ENCODE assay signal across 8 mouse cellular contexts in genomic region chr9:56200645-56201314, GRCm38 (mm10). TPM values are rescaled to one million over a fixed set of nuclear protein-coding genes. Genes with fewer than 3 reads are reported as not detected.
DNase-seq lines count a peak whose midpoint lies in the region; ATAC-seq and TF ChIP-seq lines count a peak whose summit lies in the region.

No protein-coding gene starts in this region.

- H3K36me3 ChIP-seq in G1E (replicated peaks) = peaks cover 24% of the 10 kb centered on the region
- H3K36me3 ChIP-seq in forebrain, embryonic 16.5 days (ENCODE audit: control insufficient read depth, insufficient read depth) = no peaks in the 10 kb centered on the region
- peaks cover 12% of the 10 kb centered on the region for H3K36me3 ChIP-seq in hindbrain, embryonic 10.5 days

- H3K4me2 ChIP-seq in forebrain, embryonic 16.5 days (ENCODE audit: low read length) = no peak overlapping the region

- peaks cover 5% of the 10 kb centered on the region; the same call in 1 of the 2 replicates for H3K27me3 ChIP-seq in G1E (ENCODE audit: insufficient read depth, low read length)
- no peaks in the 10 kb centered on the region for H3K27me3 ChIP-seq in forebrain, embryonic 16.5 days (replicated peaks; ENCODE audit: control insufficient read depth, insufficient read depth, low read length)
- 0 out of 2 replicates have a peak, but pooled peaks cover 3% of the 10 kb centered on the region for H3K27me3 ChIP-seq in hindbrain, embryonic 10.5 days (ENCODE audit: insufficient read depth, poor library complexity, severe bottlenecking)

- TF ChIP-seq CTCF in G1E (IDR thresholded peaks at IDR 0.05; ENCODE audit: low read depth, low read length) = peak; percentile 63

- 0 out of 2 replicates have a peak, but pooled peaks have one; percentile 28 for ATAC-seq in G1E (ENCODE audit: extremely low read depth, insufficient number of reproducible peaks, low FRiP score, poor library complexity, severe bottlenecking)
- peak; percentile 74 for ATAC-seq in forebrain, embryonic 16.5 days

- H3K4me1 ChIP-seq in G1E (ENCODE audit: insufficient read depth, low read depth, low read length) = no peaks in the 10 kb centered on the region
- 0 out of 2 replicates have a peak, but pooled peaks cover 2% of the 10 kb centered on the region for H3K4me1 ChIP-seq in forebrain, embryonic 16.5 days (replicated peaks; ENCODE audit: control insufficient read depth, insufficient read depth, low read length)
- H3K4me1 ChIP-seq in hindbrain, embryonic 10.5 days (replicated peaks) = peaks cover 12% of the 10 kb centered on the region

- H3K9me3 ChIP-seq in G1E (replicated peaks) = no peaks in the 10 kb centered on the region
- H3K9me3 ChIP-seq in forebrain, embryonic 16.5 days (ENCODE audit: control insufficient read depth, low read length) = no peaks in the 10 kb centered on the region
- no peaks in the 10 kb centered on the region for H3K9me3 ChIP-seq in hindbrain, embryonic 10.5 days

- no peak overlapping the region for H3K27ac ChIP-seq in forebrain, embryonic 16.5 days (ENCODE audit: low read length)
- H3K27ac ChIP-seq in hindbrain, embryonic 10.5 days = no peak overlapping the region

- DNase-seq in G1E (ENCODE audit: low spot score) = peak; percentile 36
- DNase-seq in c-Kit-positive CD71-positive TER-119-positive erythroid progenitor cells, embryonic 14.5 days (ENCODE audit: low spot score) = peak; percentile 48
- peak; percentile 89 for DNase-seq in hindbrain, embryonic 10.5 days (ENCODE audit: low spot score)
- DNase-seq in layer of hippocampus, adult 8-10 months (ENCODE audit: low spot score in 2 of 2) = peak; percentile 58 to 82
- peak; percentile 78 for DNase-seq in lung, postnatal 25 days (ENCODE audit: low spot score)
- DNase-seq in retina, postnatal 1 day = peak; percentile 87
- peak; percentile 84 to 86 for DNase-seq in thymus, postnatal 36 days

- 44% methylated on average over 14 of the region's 14 CpGs for WGBS in forebrain, embryonic 16.5 days
- 39% methylated on average over 14 of the region's 14 CpGs for WGBS in hindbrain, embryonic 10.5 days

- no peak overlapping the region for H3K9ac ChIP-seq in forebrain, embryonic 16.5 days (replicated peaks; ENCODE audit: low read depth, low read length)

- H3K4me3 ChIP-seq in G1E (ENCODE audit: low read depth, low read length) = no peak overlapping the region
- no peak overlapping the region for H3K4me3 ChIP-seq in forebrain, embryonic 16.5 days (replicated peaks; ENCODE audit: low read length)
- no peak overlapping the region for H3K4me3 ChIP-seq in hindbrain, embryonic 10.5 days

RNA-seq across cellular contexts. Expression of gene Tspan3, which starts 35.5 kb away (rescaled TPM):
- total RNA-seq in G1E (2014; fragmentation: Nextera tagmentation) (not detected in 2 replicates), G1E (2017) (0.06 and 0.33 TPM in 2 replicates)
- polyA plus RNA-seq in G1E (2012) = not detected in 2 replicates
- 553 and 582 TPM in 2 replicates for polyA plus RNA-seq in forebrain, embryonic 16.5 days (2015; fragmentation: Nextera tagmentation; extraction: Ambion mirVana)
- 546 and 562 TPM in 2 replicates for polyA plus RNA-seq in hindbrain, embryonic 10.5 days (2016; fragmentation: Nextera tagmentation; extraction: Ambion mirVana)
- total RNA-seq in layer of hippocampus, adult 8-10 months (2022) = 100 to 1,000 TPM; 318 to 329 (median 327) TPM

Comparison
In these comparisons a context has a peak if more than half of its experiments do, and no peak if none do; other contexts are left out.
1. DNase-seq: peak in every context shown above with its lines; median percentile 89 in hindbrain, embryonic 10.5 days; 87 in retina, postnatal 1 day; 85 in thymus, postnatal 36 days; 78 in lung, postnatal 25 days; 70 in layer of hippocampus, adult 8-10 months; 48 in c-Kit-positive CD71-positive TER-119-positive erythroid progenitor cells, embryonic 14.5 days; 36 in G1E.
2. RNA of gene Tspan3, which starts 35.5 kb away (polyA plus RNA-seq): 546 to 562 TPM in hindbrain, embryonic 10.5 days and 553 to 582 TPM in forebrain, embryonic 16.5 days; not detected in G1E; every median in the first group is over 100 times any median in the second.